Mouse (Mus musculus) kidney, adult 8-10 months (tissue): ENCODE results near the gene Gpha2.

Experiments
- DNase-seq, 2 experiments: peaks; one replicate each; pipeline ENCODE4 v3.0.0; 2022

Gpha2 gene

GRCm38 (mm10) chr19:6226135-6226534 lies at the start of gene Gpha2:
Gene Gpha2 (plus strand): TSS chr19:6226380.
- DNase-seq: no peak

- no peak for DNase-seq
These were observed 47.4 kb upstream of the Gpha2 start for GRCm38 (mm10) chr19:6178775-6179174.

- no peak for DNase-seq
These were observed 44.6 kb upstream of the Gpha2 start for GRCm38 (mm10) chr19:6181629-6182028.

GRCm38 (mm10) chr19:6182534-6182933 lies 43.6 kb upstream of the Gpha2 start:
- DNase-seq: no peak

GRCm38 (mm10) chr19:6184131-6184530 lies 42.0 kb upstream of the Gpha2 start, which contains the start of gene Majin:
Gene Majin (plus strand): TSS chr19:6184388.
- DNase-seq: no peak

- DNase-seq: no peak
These were observed 21.9 kb upstream of the Gpha2 start for GRCm38 (mm10) chr19:6204265-6204664.

GRCm38 (mm10) chr19:6206716-6207115 lies 19.5 kb upstream of the Gpha2 start:
- no peak for DNase-seq

GRCm38 (mm10) chr19:6216046-6216705 lies 10.0 kb upstream of the Gpha2 start:
- no peak for DNase-seq

- no peak for DNase-seq
These were observed 7.6 kb upstream of the Gpha2 start for GRCm38 (mm10) chr19:6218606-6219005.

- no peak for DNase-seq
These were observed 583 bp downstream of the Gpha2 start for GRCm38 (mm10) chr19:6226763-6227162.

- no peak for DNase-seq
These were observed 1.7 kb downstream of the Gpha2 start for GRCm38 (mm10) chr19:6227864-6228263.

- no peak for DNase-seq
These were observed 4.2 kb downstream of the Gpha2 start for GRCm38 (mm10) chr19:6230411-6230810.

GRCm38 (mm10) chr19:6231036-6231435 lies 4.9 kb downstream of the Gpha2 start:
- DNase-seq: no peak

- DNase-seq: peak in 1 of 2 experiments; percentile 20
These were observed 7.5 kb downstream of the Gpha2 start for GRCm38 (mm10) chr19:6233647-6234046.

- DNase-seq: no peak
These were observed 8.3 kb downstream of the Gpha2 start for GRCm38 (mm10) chr19:6234337-6235083.

GRCm38 (mm10) chr19:6235084-6236052 lies 9.2 kb downstream of the Gpha2 start, which contains the start of gene Ppp2r5b:
Gene Ppp2r5b (minus strand): TSS chr19:6235872.
- DNase-seq: peak; percentile 95 to 96

- peak; percentile 92 for DNase-seq
These were observed 9.9 kb downstream of the Gpha2 start for GRCm38 (mm10) chr19:6236053-6236441.

GRCm38 (mm10) chr19:6236842-6237241 lies 10.7 kb downstream of the Gpha2 start:
- no peak for DNase-seq

GRCm38 (mm10) chr19:6238740-6239139 lies 12.6 kb downstream of the Gpha2 start:
- DNase-seq: no peak

- no peak for DNase-seq
These were observed 14.0 kb downstream of the Gpha2 start for GRCm38 (mm10) chr19:6240136-6240535.

- DNase-seq: no peak
These were observed 14.5 kb downstream of the Gpha2 start for GRCm38 (mm10) chr19:6240725-6241124.

- peak; percentile 98 to 99 for DNase-seq
These were observed 15.3 kb downstream of the Gpha2 start, which contains the start of gene Atg2a for GRCm38 (mm10) chr19:6241274-6242107. Gene Atg2a (plus strand): TSS chr19:6241668.
